Mouse (Mus musculus) G1E (cell line): ENCODE data around the gene Stat6. TPM values are rescaled to one million over a fixed set of nuclear protein-coding genes. Genes with fewer than 3 reads are reported as not detected.

Experiments
- ATAC-seq: 2 replicates; pipeline ENCODE4 v1.8.0; 2016; ENCODE audit warnings: mild to moderate bottlenecking; ENCODE audit not compliant: insufficient number of reproducible peaks, poor library complexity, low FRiP score, severe bottlenecking; ENCODE audit errors: extremely low read depth
- DNase-seq: peaks from one replicate; pipeline ENCODE4 v3.0.0; 2012; ENCODE audit warnings: low spot score
- H3K27me3 ChIP-seq: 2 replicates; pipeline ENCODE4 v1.6.1; 2012; ENCODE audit warnings: mild to moderate bottlenecking, low read length, inconsistent platforms; ENCODE audit not compliant: insufficient read depth
- H3K36me3 ChIP-seq: replicated peaks from 2 replicates; pipeline ENCODE3; 2012; ENCODE audit warnings: mild to moderate bottlenecking, inconsistent platforms
- H3K4me1 ChIP-seq: 2 replicates; pipeline ENCODE4 v1.6.1; 2012; ENCODE audit warnings: low read depth, low read length, inconsistent platforms, mixed read lengths; ENCODE audit not compliant: insufficient read depth
- H3K4me3 ChIP-seq: 2 replicates; pipeline ENCODE4 v1.5.1; 2012; ENCODE audit warnings: low read depth, mild to moderate bottlenecking, inconsistent platforms, low read length, moderate library complexity, mixed read lengths
- H3K9me3 ChIP-seq: replicated peaks from 2 replicates; pipeline ENCODE4 v1.6.1; 2012; ENCODE audit warnings: inconsistent platforms
- CTCF ChIP-seq: IDR thresholded peaks from 2 replicates; pipeline ENCODE4 v1.5.1; 2012; ENCODE audit warnings: low read depth, low read length, inconsistent platforms, mixed read lengths
- GATA1 ChIP-seq: IDR thresholded peaks from 2 replicates; pipeline ENCODE4 v1.6.1; 2012; ENCODE audit warnings: borderline replicate concordance, low read length, inconsistent platforms, mixed read lengths
- GATA2 ChIP-seq: IDR thresholded peaks from 2 replicates; pipeline ENCODE4 v1.6.1; 2012; ENCODE audit warnings: low read depth, low read length, inconsistent platforms, borderline replicate concordance
- POLR2AphosphoS5 ChIP-seq: IDR thresholded peaks from 2 replicates; pipeline ENCODE4 v1.6.1; 2012; ENCODE audit warnings: low read depth, low read length, inconsistent platforms; ENCODE audit not compliant: insufficient replicate concordance
- TAL1 ChIP-seq: conservative IDR thresholded peaks from 2 replicates; pipeline ENCODE4 v1.6.1; 2012; ENCODE audit warnings: low read depth, low read length, inconsistent platforms, mixed read lengths
- polyA plus RNA-seq: library from polyadenylated mRNA; stranded (reverse); fragments of >175 nt; gene quantifications from 2 replicates; pipeline ENCODE4 v1.2.3, GENCODE M21; 2012
- total RNA-seq, 2 experiments: library from RNA; stranded (forward) in 1 of 2; stranded (reverse) in 1 of 2; fragments of 200-1000 nt in 1 of 2; fragments of >200 nt in 1 of 2; fragmentation: Nextera tagmentation in 1 of 2; gene quantifications; 2 replicates each; pipeline ENCODE4 v1.2.3; 2014 to 2017

The Stat6 gene
- total and polyA plus RNA-seq, 3 experiments, result 44.0 to 90.5 (median 69.5) TPM

GRCm38 (mm10) chr10:127619119-127619721 lies 23.6 kb upstream of the Stat6 start:
- Histone ChIP-seq H3K4me3 (no peak overlapping the region), H3K36me3 (no peaks in the 10 kb centered on the region), H3K27me3 (peaks cover 85% of the 10 kb centered on the region), H3K4me1 (peaks cover 13% of the 10 kb centered on the region), H3K9me3 (no peaks in the 10 kb centered on the region; the same call in 1 of the 2 replicates)
- TF ChIP-seq POLR2AphosphoS5 (no peak), CTCF (no peak), TAL1 (no peak), GATA2 (no peak)
- no peak for DNase-seq
- ATAC-seq, result no peak

DNA sequence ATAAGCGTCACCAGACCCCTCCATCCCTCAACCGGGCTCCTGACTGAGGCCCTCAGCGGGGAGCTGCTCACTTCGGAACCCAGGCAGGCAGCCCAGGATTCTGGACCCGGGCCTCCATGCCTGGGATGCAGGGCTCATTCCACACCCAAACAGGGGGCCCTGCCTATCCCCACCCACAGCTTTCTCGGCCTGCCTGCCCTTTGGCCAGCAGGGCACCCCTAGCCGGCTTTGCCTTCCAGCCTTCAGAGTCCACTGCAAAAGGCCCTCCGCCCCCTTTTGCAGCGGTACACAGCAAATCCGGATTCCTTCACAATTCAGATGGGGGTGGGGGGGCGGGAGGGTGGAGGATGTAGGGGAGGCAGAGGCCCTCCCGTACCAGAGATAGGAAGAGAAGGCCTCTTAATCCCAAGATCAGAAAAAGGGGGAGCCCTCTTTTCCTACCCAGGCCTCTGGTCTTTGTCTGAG lies 22.8 kb upstream of the Stat6 start:
- Histone ChIP-seq H3K9me3 (no peaks in the 10 kb centered on the region; the same call in 1 of the 2 replicates), H3K36me3 (no peaks in the 10 kb centered on the region), H3K4me3 (no peak overlapping the region), H3K4me1 (peaks cover 11% of the 10 kb centered on the region), H3K27me3 (peaks cover 77% of the 10 kb centered on the region)
- DNase-seq (no peak), ATAC-seq (no peak)
- TF ChIP-seq GATA2 (no peak), POLR2AphosphoS5 (no peak), CTCF (no peak), TAL1 (no peak), GATA1 (no peak)

DNA sequence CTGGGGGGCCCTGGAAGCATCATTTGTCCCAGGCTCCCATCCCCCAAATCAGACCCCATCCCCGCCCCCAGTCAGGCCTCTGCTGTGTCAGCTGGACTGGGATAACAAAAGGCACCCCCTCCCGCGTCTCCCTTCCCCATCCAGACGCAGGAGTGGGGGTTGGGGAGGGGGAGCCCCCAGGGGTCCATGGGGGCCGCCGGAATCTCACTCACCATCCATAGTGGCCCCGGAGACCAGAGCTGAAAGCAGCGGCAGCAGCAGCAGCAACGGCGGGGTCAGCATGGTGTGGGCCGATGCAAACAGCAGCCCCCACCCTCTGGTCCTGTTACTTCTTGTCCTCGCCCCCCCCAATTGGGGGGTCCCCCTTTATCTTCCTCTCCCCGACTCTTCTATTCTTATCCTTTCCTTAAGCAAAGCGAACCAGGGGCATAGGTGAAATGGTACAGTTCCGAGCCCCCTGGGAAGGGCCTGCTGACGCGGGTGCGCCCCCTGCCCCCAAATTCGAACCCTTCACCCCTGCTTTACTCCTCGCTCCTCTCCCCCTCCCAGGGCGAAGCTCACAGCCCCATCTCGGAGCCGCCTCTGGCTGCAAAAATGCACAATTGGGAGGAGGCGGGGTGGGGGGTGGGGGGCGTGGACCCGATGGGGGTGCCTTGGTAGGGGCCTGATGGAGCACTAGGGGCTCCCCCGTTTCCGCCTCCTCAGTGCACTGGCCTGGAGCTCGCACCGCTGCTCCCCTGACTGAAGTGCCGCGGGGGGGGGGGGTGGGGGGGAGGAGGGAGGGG lies 22.2 kb upstream of the Stat6 start, which contains the start of gene Lrp1:
Gene Lrp1 (minus strand): TSS at position 743 of the 785 bp plus-strand sequence.
- peaks cover 11% of the 10 kb centered on the region for H3K4me1 ChIP-seq
- no peaks in the 10 kb centered on the region for H3K36me3 ChIP-seq
- no peak for ATAC-seq
- H3K4me3 ChIP-seq, result no peak within 1 kb of the TSS; the same call in 1 of the 2 replicates
- H3K9me3 ChIP-seq, result no peaks in the 10 kb centered on the region; the same call in 1 of the 2 replicates
- peaks cover 71% of the 10 kb centered on the region for H3K27me3 ChIP-seq
- DNase-seq, result no peak
- TF ChIP-seq GATA2 (no peak), TAL1 (no peak), GATA1 (no peak), CTCF (no peak), POLR2AphosphoS5 (no peak)

DNA sequence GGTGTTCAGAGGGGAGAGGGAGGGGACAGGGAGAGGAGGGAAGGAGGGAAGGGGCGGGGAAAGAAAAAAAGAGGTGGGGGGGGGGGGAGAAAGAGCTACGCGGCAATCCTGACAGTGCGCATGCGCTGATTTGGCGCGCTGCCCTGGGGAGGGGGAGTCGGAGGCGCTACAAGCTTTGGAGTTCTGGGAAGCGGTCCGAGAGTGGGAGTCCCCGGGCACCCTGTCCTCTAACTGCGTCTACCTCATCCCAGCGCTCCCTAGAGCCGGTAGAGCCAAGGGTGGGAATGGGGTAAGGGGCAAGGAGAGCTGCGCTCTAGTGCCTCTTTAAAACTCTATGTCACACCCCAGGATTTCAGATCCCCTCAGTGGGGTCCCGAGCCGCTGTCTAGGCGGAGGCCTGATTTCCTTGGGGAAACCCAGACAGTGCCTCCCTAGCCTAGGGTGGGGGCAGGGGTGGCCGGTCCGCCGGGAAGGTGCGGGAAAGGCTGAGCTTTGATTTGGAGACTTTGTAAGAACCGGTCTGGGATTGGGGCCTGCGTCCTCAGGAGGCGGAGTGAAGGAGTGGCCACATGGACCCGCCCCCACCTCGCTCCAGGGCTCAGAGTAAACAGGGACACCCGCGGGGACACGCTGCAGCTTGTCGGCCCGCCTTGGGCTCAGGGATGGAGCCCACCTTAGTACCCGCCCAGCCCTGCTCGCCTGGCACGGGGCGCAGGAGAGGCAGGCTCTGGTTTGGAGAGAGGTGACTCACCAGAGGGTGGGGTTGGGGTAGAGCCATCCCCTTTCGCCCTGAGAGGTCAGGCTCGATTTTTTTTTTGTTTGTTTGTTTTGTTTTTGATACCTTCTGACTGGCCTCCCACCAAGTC lies 21.4 kb upstream of the Stat6 start:
- Histone ChIP-seq H3K4me1 (peaks cover 11% of the 10 kb centered on the region), H3K9me3 (peaks cover 4% of the 10 kb centered on the region), H3K36me3 (no peaks in the 10 kb centered on the region), H3K27me3 (peaks cover 65% of the 10 kb centered on the region), H3K4me3 (no peak overlapping the region; the same call in 1 of the 2 replicates)
- ATAC-seq (no peak), DNase-seq (no peak)
- no peak for TF ChIP-seq GATA2
- no peak for TF ChIP-seq POLR2AphosphoS5
- TF ChIP-seq CTCF, result no peak

GRCm38 (mm10) chr10:127622057-127622392 lies 20.8 kb upstream of the Stat6 start:
- peaks cover 11% of the 10 kb centered on the region for H3K4me1 ChIP-seq
- DNase-seq (no peak), ATAC-seq (no peak)
- no peak overlapping the region for H3K4me3 ChIP-seq
- no peak for TF ChIP-seq TAL1
- peaks cover 9% of the 10 kb centered on the region for H3K9me3 ChIP-seq
- H3K27me3 ChIP-seq, result peaks cover 60% of the 10 kb centered on the region
- H3K36me3 ChIP-seq, result no peaks in the 10 kb centered on the region

GRCm38 (mm10) chr10:127622661-127623060 lies 20.1 kb upstream of the Stat6 start:
- peaks cover 9% of the 10 kb centered on the region for H3K9me3 ChIP-seq
- H3K27me3 ChIP-seq, result peaks cover 54% of the 10 kb centered on the region
- no peak for DNase-seq
- H3K4me3 ChIP-seq, result no peak overlapping the region
- ATAC-seq, result no peak
- peaks cover 11% of the 10 kb centered on the region for H3K4me1 ChIP-seq
- TF ChIP-seq POLR2AphosphoS5, result no peak
- no peak for TF ChIP-seq TAL1
- TF ChIP-seq GATA1, result no peak
- TF ChIP-seq CTCF, result no peak
- H3K36me3 ChIP-seq, result no peaks in the 10 kb centered on the region
